Mouse (Mus musculus): Measurements from ENCODE around the gene Lrrfip1. TPM values are rescaled to one million over a fixed set of nuclear protein-coding genes. Genes with fewer than 3 reads are reported as not detected.

The Lrrfip1 gene
- 49.4 and 61.1 TPM in 2 replicates for total RNA-seq (2021)
- long read RNA-seq, experiment 1, transcript Lrrfip1-203 (8 exons, 3,645 nt), result major isoform, 42 of 81 reads
- long read RNA-seq, experiment 1, partial matches to known transcripts, result 1 of 81 reads
- long read RNA-seq, experiment 1, other reads (novel, unspliced or antisense), result 35 of 81 reads
- long read RNA-seq, experiment 2, transcript Lrrfip1-203 (8 exons, 3,645 nt), result major isoform, 18 of 48 reads
- long read RNA-seq, experiment 2, partial matches to known transcripts, result 0 of 48 reads
- long read RNA-seq, experiment 2, other reads (novel, unspliced or antisense), result 28 of 48 reads

- DNase-seq, result peak; percentile 76
Observed at GRCm38 (mm10) chr1:90998268-90998890, at the start of gene Lrrfip1. Gene Lrrfip1, plus strand, starts transcription at chr1:90998737.

GRCm38 (mm10) chr1:90949309-90949708, 49.2 kb upstream of the Lrrfip1 start:
- DNase-seq, result no peak

DNA sequence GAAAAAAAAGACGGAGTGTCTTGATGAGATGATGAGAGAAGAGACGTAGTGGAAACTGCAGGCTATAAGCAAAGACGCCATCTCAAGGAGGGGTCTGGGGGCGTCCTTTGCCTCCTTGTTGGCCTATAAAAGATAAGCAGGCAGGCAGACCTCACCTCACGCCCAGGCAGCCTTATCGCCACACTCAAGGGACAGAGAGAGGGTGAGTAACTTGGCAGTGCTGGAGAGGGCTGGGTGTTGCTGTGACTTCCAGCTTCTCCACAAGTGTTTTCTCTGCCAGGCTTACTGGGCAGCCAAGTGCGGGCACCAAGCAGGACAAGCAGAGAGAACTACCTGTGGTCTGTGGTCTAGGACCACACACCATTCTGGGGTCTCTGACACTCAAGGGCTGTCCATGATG, 46.9 kb upstream of the Lrrfip1 start:
- no peak for DNase-seq

- no peak for DNase-seq
Observed at GRCm38 (mm10) chr1:90952808-90953207, 45.7 kb upstream of the Lrrfip1 start, which contains the start of gene Prlh. Gene Prlh, plus strand, starts transcription at chr1:90953108.

DNA sequence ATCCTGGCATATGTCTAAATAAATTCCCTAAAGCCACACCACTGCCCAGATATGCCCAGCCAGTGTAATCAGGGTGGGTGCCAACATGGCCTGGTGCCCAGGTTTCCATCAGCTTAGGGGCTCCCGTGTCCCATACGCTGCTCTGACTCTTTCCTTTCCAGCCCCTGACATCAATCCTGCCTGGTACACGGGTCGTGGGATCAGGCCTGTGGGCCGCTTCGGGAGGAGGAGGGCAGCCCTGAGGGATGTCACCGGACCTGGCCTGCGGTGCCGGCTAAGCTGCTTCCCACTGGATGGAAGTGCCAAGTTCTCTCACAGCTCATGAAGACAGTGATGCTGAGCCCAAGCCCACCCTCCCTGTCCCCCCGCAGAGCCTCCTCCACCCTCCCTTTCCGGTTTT, 44.8 kb upstream of the Lrrfip1 start:
- DNase-seq, result no peak

- peak; percentile 72 for DNase-seq
Observed at GRCm38 (mm10) chr1:90956245-90957096, 42.1 kb upstream of the Lrrfip1 start.

GRCm38 (mm10) chr1:90962526-90962925, 36.0 kb upstream of the Lrrfip1 start:
- DNase-seq, result no peak

- DNase-seq, result no peak
Observed at GRCm38 (mm10) chr1:90962994-90963393, 35.5 kb upstream of the Lrrfip1 start.

DNA sequence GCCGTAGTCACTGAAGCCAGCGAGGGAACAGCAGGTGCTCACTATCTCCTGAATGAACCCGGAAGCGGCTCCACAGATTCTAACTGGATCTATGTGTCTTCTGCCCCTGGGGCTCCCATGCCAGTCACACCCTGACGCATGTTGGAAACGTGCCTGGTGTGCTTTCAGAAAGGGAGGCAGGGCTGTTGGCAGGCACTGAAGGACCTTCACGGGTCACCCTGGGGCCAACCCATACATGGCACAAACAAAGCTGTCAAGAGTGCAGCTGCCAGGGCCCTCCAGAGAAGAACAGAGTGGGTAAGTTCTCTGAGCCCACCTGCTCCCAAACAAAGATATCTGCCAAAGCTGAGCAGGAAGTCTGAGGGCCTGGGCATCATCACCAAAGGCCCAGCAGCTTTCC, 31.0 kb upstream of the Lrrfip1 start:
- peak; percentile 89 for DNase-seq

DNA sequence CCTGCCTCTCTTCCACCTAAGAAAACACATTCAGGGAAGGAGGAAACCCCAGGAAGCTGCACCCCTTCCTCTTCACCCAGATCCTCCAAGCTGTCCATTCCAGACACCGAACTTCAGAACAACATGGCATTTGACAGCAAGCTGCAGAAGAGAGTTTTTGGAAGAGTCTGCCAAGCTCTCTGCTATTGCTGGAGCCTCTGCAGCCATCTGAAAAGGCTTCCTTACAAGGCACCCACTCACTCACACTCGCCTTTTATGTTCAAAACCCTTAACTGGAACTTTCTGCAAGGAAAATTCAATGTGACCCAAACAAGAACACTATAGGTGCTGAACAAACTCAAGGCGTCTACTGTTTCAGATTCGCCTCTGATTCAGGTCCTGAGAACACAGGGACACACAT, 29.9 kb upstream of the Lrrfip1 start:
- DNase-seq, result no peak

- DNase-seq, result no peak
Observed at GRCm38 (mm10) chr1:90969347-90969784, 29.2 kb upstream of the Lrrfip1 start, which contains the start of gene Rab17. Gene Rab17, minus strand, starts transcription at chr1:90969661.

GRCm38 (mm10) chr1:90969881-90970390, 28.6 kb upstream of the Lrrfip1 start:
- no peak for DNase-seq

GRCm38 (mm10) chr1:90972911-90973573, 25.5 kb upstream of the Lrrfip1 start:
- DNase-seq, result peak; percentile 96

GRCm38 (mm10) chr1:90973574-90973911, 25.0 kb upstream of the Lrrfip1 start:
- no peak for DNase-seq

DNA sequence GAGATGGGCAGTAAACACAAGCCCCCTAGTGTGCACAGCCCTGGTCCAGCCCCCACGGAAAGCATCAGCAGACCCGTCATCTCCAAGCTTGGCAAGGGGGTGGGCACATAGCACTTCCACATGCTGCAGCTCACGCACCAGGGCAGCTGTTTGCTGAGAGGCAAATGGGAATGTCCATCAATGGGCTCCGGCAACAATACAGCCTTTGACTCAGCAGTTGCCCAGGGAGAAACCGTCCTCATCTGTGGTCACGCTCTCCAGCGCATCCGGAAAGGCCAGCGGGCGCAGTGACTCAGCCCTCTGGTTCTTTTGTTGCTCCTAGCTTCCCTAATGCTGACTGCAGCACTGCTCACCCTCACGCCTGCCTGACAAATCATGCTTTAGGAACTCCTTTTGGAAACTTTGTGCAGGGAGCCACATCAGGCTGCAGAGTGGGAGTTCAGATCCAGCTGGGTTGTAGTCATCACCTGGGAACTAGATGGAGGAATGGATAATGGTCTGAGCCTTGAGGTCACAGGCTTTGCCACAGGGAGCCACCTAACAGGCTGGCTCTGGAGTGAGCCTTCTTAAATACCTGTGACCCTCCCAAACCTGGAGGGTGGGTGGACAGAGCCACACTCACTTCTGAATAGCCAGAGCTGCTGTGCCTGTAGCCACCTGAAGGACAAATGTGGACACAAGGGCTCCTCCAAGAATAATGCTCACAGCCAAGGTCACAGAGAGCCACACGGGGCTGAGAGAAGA, 23.5 kb upstream of the Lrrfip1 start:
- peak; percentile 84 for DNase-seq

DNA sequence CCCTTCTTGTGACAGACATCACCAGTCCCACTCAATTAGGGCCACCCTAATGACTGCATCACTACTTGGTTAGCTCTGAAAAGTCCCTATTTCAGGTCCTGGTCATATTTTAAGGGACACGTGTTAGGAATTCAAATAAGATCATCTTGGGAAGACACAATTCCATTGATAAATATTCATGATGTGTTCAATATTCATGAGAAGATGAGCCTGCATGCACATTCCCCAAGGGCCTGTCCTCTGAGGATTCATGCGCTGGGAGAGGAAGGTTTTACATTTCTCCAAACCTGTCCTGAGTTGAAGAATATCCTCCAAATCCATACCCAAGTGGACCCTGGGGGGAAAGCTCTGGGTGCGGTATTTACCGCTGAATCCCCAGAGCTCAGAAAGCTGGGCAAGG, 22.6 kb upstream of the Lrrfip1 start:
- no peak for DNase-seq

GRCm38 (mm10) chr1:90980638-90981330, 17.8 kb upstream of the Lrrfip1 start:
- peak; percentile 6 for DNase-seq

DNA sequence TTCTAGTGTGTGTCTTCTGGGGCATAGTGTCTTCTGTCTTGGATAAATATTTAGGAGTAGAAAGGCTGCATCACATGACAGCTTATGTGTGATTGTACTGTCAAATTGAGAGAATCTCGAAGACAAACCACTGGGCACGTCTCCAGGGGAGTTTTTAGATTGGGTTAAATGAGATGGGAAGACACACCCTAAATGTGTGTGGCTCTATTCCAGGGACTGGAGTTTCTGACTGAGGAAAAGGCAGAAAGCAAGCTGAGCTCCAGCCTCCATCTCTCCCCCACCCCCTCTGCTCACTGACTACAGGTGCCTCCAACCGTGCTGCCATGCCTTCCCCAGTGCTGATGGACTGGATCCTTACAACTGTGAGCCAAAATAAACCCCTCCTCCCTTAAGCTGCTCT, 17.2 kb upstream of the Lrrfip1 start:
- DNase-seq, result peak; percentile 3

DNA sequence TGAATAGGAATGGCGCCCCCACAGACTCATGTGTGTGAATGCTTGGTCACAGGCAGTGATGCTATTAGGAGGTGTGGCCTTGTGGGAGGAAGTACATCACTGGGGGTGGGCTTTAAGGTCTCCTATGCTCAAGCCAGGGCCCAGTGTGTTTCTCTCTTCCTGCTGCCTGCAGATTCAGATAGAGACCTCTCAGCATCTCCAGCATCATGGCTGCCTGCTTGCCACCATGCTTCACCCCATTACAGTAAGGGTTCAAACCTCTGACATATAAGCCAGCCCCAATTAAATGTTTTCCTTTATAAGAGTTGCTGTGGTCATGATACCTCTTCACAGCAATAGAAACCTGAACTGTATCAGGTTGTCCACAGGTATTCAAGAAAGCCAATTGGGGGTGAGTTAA, 2.6 kb upstream of the Lrrfip1 start:
- DNase-seq, result no peak

DNA sequence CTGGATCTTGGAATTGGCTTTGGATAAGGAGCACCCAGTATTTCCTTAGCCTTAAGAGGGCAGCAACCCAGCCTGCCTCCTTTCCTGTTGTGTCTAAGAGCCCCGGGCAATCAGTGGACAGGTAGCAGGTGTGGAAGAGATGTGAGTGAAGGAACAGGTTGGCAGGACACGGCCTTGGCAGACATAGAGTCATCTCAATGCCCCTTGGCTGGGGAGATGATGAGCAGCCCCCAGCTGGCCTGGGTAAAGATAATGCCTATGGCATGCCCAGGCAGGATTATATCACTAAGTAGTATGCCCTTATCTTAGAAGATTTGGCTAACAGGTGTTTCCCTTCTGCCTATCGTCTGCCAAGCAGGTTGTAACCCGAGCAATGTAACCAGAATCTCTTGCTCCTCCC, 1.4 kb upstream of the Lrrfip1 start:
- no peak for DNase-seq

- no peak for DNase-seq
Observed at GRCm38 (mm10) chr1:90997641-90998040, 896 bp upstream of the Lrrfip1 start.
